Mouse (Mus musculus) liver, embryonic 14.5 days (tissue): ENCODE data around the gene Arid1b.

Experiments used
- CTCF ChIP-seq: IDR thresholded peaks from 2 replicates; pipeline ENCODE4 v1.5.1; 2016; ENCODE audit warnings: antibody characterized with exemption, low read depth, control low read depth
- EP300 ChIP-seq: IDR thresholded peaks from 2 replicates; pipeline ENCODE4 v1.6.1; 2016; ENCODE audit warnings: antibody characterized with exemption, low read depth

GRCm38 (mm10) chr17:5217852-5218845 lies 224.0 kb downstream of the Arid1b start:
- peak; percentile 48 for TF ChIP-seq CTCF
- no peak for TF ChIP-seq EP300
